Mouse (Mus musculus): ENCODE measurements at regions not wholly inside any gene's neighbourhood (a gene's known extent, or its start where the extent isn't known, plus 50 kb on each side); places are given as distances from the start of the nearest gene placed in this dataset.

DNA sequence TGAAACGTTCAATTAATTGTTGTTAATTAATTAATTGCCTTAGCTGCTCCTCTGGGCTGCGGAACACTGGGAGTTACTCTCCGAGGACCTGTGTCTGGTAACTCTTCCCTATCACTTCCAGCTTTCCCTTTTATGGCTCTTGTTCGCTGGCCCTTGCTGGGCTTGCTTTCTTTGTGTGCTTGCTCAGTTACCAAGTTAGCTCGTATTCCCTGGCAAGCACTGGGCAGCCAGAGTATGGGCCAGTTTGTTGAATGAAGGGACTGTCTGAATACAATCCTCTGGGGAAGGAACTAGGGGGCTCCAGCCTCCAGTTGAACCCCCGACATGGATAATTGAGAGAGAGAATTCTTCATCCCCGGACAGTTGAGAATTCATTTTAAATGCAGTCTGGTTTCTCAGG, 116.4 kb downstream of the Trim29 start:
- TF ChIP-seq CTCF (IDR thresholded peaks at IDR 0.05; ENCODE audit: insufficient read depth, low read depth, low read length) = no peak
- TF ChIP-seq POLR2A (IDR thresholded peaks at IDR 0.05; ENCODE audit: insufficient read depth, low read depth, low read length) = no peak
